Mouse (Mus musculus): ENCODE results near the gene Nkx3-2. TPM values are rescaled to one million over a fixed set of nuclear protein-coding genes. Genes with fewer than 3 reads are reported as not detected.

The Nkx3-2 gene
- polyA plus RNA-seq, 1 experiment: not detected

DNA sequence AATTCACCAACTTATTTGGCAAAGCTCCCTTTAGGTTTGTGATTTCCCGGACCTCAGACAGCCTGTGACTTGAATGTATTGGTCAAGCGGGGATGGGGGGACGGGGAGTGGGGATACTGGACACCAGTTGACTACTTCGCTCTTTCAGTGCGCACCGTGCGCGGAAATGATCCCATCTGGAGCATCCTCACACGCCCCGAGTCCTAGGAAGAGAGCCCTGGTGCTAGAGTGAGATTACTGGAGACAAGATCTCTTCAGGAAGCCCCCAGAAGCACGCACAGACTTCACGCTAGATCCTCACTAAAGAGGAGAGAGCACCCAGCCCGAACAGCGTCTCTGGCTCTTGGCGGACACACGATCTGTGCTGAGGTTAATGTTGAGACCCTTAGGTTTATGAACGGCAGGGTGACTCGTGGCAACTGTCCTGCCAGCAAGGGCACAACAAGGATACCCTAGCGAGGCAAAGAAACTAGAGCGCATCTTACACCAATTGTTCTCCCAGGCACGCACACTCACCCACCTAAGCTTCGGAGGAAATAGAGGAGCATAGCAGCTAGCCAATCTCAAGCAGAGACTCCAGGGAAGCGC is 8.8 kb downstream of the Nkx3-2 start:
- no peak overlapping the region for H3K27ac ChIP-seq (replicated peaks; ENCODE audit: low read depth, low read length)
- no peaks in the 10 kb centered on the region for H3K4me1 ChIP-seq (ENCODE audit: control insufficient read depth, insufficient read depth, insufficient read length, low read length)
- no peak overlapping the region for H3K4me3 ChIP-seq (ENCODE audit: insufficient read depth, low read depth, low read length)

DNA sequence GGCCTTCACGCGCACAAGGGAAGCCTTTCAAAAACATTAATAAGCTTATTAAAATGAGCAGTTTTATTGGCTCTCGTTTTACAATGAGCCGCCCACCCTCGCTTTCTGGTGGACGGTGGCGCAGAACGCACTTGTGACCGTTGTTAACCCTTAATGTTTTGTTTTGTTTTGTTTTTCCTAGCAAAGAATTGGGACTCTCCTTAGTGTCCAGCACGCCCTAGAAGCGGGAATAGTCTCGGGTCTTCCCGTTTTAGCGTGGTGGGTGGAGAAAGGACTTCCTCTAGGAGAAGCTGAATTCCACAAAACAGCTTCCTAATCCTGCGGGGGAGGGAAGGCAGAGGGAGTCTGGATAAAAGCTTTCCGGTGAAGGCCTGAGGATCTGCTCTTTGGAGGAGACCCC is 9.5 kb downstream of the Nkx3-2 start:
- H3K4me3 ChIP-seq (ENCODE audit: insufficient read depth, low read depth, low read length): peak overlapping the region; percentile 36; the same call in 1 of the 2 replicates
- no peaks in the 10 kb centered on the region for H3K4me1 ChIP-seq (ENCODE audit: control insufficient read depth, insufficient read depth, insufficient read length, low read length)

DNA sequence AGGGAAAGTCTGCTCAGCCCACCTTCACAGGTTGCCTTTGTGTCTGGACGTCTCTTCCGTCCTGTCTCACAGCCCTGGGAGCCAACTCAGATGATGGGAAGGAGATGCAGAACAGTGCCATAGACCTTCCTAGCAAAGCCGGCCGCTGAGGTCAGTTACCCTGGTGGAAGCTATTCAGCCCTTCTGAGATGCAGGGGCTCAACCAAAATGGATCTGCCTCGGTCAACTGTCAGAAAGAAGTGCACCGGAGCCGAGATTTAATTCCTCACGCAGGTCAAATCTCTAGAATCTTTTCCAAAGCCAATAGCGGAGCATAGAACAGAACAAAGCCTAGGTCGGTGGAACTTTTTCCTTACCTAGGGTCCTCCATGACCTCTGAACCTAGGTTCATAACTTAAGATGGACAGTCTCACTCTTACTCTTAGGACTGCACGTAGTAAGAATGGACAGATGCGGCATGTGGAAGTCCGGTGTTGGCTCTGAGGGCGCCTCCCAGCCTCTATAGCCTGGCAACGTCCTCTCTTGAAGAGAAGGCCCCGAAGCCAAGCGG is 10.0 kb downstream of the Nkx3-2 start:
- H3K4me3 ChIP-seq (ENCODE audit: insufficient read depth, low read depth, low read length): 0 out of 2 replicates have a peak overlapping the region, but pooled peaks have one; percentile 36
- no peak overlapping the region for H3K27ac ChIP-seq (replicated peaks; ENCODE audit: low read depth, low read length)
- no peaks in the 10 kb centered on the region for H3K4me1 ChIP-seq (ENCODE audit: control insufficient read depth, insufficient read depth, insufficient read length, low read length)

More for the DNA sequence above, 9.5 kb downstream of the Nkx3-2 start:
- no peak overlapping the region for H3K27ac ChIP-seq (replicated peaks; ENCODE audit: low read depth, low read length)

- H3K27ac ChIP-seq (replicated peaks; ENCODE audit: low read depth, low read length): no peak overlapping the region
- no peak overlapping the region for H3K4me3 ChIP-seq (ENCODE audit: insufficient read depth, low read depth, low read length)
- H3K4me1 ChIP-seq (ENCODE audit: control insufficient read depth, insufficient read depth, insufficient read length, low read length): no peaks in the 10 kb centered on the region
Measured at GRCm38 (mm10) chr5:41752721-41753120, 11.6 kb downstream of the Nkx3-2 start.

DNA sequence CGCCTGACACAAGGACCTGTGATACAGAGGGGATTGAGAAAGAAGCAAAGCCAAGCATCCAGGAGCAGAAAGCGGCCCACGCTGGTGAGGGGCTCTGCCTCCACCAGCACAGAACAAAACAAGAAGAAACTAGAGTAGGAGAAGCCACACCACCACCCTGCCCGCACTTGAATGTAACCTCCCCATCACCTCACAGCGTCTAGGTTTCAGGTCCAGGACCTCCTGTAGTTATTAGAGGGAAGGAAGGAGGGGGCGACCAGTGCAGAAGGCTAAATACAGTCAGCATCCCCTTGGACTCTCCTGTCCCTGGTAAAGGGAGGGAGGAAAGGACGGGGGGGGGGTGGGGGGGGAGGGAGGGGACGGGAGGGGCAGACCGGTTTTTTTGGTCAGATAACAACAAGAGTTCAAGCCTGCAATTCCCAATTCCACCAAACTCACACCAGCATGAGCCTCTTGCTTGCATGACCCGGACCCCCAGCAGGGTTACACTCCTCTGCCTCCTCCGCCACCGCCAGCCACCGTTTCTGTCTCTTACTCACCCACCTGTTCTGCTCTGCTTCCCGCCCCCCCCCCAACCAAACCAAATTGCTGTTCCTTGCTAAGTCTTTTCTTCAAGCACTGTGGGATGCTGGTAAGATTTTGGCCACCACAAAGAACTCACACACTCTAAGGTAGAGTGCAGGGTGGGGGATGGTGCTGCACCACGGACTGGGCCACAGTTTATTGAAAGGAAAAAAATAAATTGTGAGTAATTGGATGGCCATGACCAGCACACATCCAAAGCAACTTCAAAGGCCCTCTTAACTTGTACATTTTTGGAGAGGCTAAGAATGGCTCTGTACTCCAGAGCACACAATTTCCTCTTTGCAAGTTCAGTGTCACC is 19.2 kb downstream of the Nkx3-2 start:
- Histone ChIP-seq H3K4me1 (ENCODE audit: control insufficient read depth, insufficient read depth, insufficient read length, low read length) (no peaks in the 10 kb centered on the region), H3K27ac (replicated peaks; ENCODE audit: low read depth, low read length) (no peak overlapping the region)

GRCm38 (mm10) chr5:41744234-41744633 is 20.1 kb downstream of the Nkx3-2 start:
- no peak overlapping the region for H3K4me3 ChIP-seq (ENCODE audit: insufficient read depth, low read depth, low read length)
- H3K4me1 ChIP-seq (ENCODE audit: control insufficient read depth, insufficient read depth, insufficient read length, low read length): no peaks in the 10 kb centered on the region
- no peak overlapping the region for H3K27ac ChIP-seq (replicated peaks; ENCODE audit: low read depth, low read length)

More for the DNA sequence above, 19.2 kb downstream of the Nkx3-2 start:
- H3K4me3 ChIP-seq (ENCODE audit: insufficient read depth, low read depth, low read length): no peak overlapping the region

- Histone ChIP-seq H3K4me1 (ENCODE audit: control insufficient read depth, insufficient read depth, insufficient read length, low read length) (no peaks in the 10 kb centered on the region), H3K4me3 (ENCODE audit: insufficient read depth, low read depth, low read length) (no peak overlapping the region), H3K27ac (replicated peaks; ENCODE audit: low read depth, low read length) (no peak overlapping the region)
Measured at GRCm38 (mm10) chr5:41738817-41739216, 25.5 kb downstream of the Nkx3-2 start.

DNA sequence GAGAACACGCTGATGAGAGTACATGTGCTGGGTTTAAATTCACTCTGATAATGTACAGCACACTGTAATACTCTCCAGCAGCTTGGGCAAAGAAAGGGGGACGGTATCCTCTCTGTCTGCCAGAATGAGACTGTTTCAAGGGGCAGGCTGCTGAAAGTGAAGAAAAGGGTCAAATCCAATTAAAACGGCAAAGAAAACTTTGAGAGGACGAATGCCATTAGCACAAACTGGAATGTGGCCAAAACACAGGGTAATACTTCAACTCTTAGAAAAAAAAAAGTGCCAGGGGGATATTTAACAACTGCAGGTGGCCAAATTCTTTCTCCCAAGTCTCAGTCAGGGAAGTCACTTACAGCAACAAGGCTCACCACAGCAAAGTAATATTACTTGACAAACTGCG is 27.3 kb downstream of the Nkx3-2 start:
- Histone ChIP-seq H3K27ac (replicated peaks; ENCODE audit: low read depth, low read length) (no peak overlapping the region), H3K4me1 (ENCODE audit: control insufficient read depth, insufficient read depth, insufficient read length, low read length) (no peaks in the 10 kb centered on the region), H3K4me3 (ENCODE audit: insufficient read depth, low read depth, low read length) (no peak overlapping the region)

- Histone ChIP-seq H3K27ac (replicated peaks; ENCODE audit: low read depth, low read length) (no peak overlapping the region), H3K4me3 (ENCODE audit: insufficient read depth, low read depth, low read length) (no peak overlapping the region)
Measured at GRCm38 (mm10) chr5:41727017-41727416, 37.3 kb downstream of the Nkx3-2 start.

DNA sequence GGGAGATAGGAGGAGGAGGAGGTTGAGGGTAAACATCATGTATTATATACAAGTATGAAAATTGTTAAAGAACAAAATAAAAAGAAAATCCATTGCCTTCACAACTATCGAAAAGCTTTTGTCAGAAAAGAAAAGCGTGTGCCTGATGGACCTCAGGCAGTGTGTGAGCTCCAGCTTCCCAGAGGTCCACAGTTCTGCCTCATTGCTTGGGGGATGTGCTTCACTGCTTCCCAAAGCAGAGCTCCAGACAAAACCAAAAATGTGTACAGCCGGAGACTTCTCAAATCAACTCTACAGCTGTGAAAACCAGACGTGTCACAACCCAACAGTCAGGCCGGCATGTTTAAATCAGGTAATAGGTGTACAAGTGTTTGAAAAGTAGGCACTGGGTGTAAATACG is 38.7 kb downstream of the Nkx3-2 start:
- no peaks in the 10 kb centered on the region for H3K4me1 ChIP-seq (ENCODE audit: control insufficient read depth, insufficient read depth, insufficient read length, low read length)
- no peak overlapping the region for H3K27ac ChIP-seq (replicated peaks; ENCODE audit: low read depth, low read length)
- no peak overlapping the region for H3K4me3 ChIP-seq (ENCODE audit: insufficient read depth, low read depth, low read length)

More at GRCm38 (mm10) chr5:41727017-41727416, 37.3 kb downstream of the Nkx3-2 start:
- H3K4me1 ChIP-seq (ENCODE audit: control insufficient read depth, insufficient read depth, insufficient read length, low read length): no peaks in the 10 kb centered on the region

Other genes with a start within 250 kb of the Nkx3-2 start
- 51.9 and 53.2 TPM in 2 replicates for gene Rab28, start 56.3 kb downstream of the Nkx3-2 start, polyA plus RNA-seq (2012; ENCODE audit: insufficient read depth, insufficient read length, missing spikeins)
- 9.5 and 14.2 TPM in 2 replicates for gene Bod1l, start 79.8 kb upstream of the Nkx3-2 start, polyA plus RNA-seq (2012; ENCODE audit: insufficient read depth, insufficient read length, missing spikeins)

Measured in brown adipose tissue, adult 24 weeks (tissue).